ENCODE assay signal across 25 mouse cellular contexts in the genomic region with DNA sequence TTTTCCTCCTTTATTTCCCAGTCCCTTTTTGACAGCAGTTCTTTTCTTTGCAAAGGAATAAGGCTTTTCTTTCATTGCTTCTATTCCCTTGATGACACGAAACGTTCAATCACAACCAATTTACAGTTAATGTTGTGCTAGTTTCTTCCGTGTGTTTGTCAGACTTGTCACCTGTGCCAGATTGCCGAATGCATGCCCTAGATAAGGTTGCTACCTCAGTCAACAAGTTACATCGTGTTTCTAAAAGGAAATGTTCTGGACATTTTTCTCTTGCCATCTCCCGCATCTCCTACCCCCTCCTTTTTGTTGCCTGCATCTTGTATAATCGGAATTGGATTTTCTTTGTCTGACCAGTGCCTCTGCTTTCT.
DNase-seq lines count a peak whose midpoint lies in the region; ATAC-seq and TF ChIP-seq lines count a peak whose summit lies in the region.
"Had no signal": no experiment of that assay in that cellular context is flagged by ENCODE, and none has a peak within 500 bp of the region (broad histone marks: within the 10 kb centered on the region; RNA-seq: fewer than 3 reads in every experiment).

No protein-coding gene starts in this region.

- no peak overlapping the region for H3K4me3 ChIP-seq in forebrain, embryonic 15.5 days
- no peak overlapping the region for H3K4me3 ChIP-seq in forebrain, embryonic 12.5 days (replicated peaks)
- H3K4me3 ChIP-seq in left cerebral cortex, adult 2 months, result no peak overlapping the region
- no peak overlapping the region for H3K4me3 ChIP-seq in cortical plate, adult 2 months (ENCODE audit: insufficient read depth, low read length)
- H3K4me3 ChIP-seq: embryonic facial prominence, embryonic 12.5 days; embryonic facial prominence, embryonic 15.5 days; heart, adult 2 months; hindbrain, embryonic 10.5 days; hindbrain, embryonic 13.5 days; intestine, embryonic 15.5 days had no signal

- 60% methylated on average over 7 of the region's 7 CpGs for WGBS in forebrain, embryonic 15.5 days
- 86% methylated on average over 7 of the region's 7 CpGs for WGBS in forebrain, embryonic 12.5 days

- H3K27me3 ChIP-seq in forebrain, embryonic 15.5 days, result no peaks in the 10 kb centered on the region
- H3K27me3 ChIP-seq in forebrain, embryonic 12.5 days, result no peaks in the 10 kb centered on the region
- H3K27me3 ChIP-seq: embryonic facial prominence, embryonic 12.5 days; embryonic facial prominence, embryonic 15.5 days; hindbrain, embryonic 13.5 days; intestine, embryonic 15.5 days had no signal

- H3K4me1 ChIP-seq in forebrain, embryonic 15.5 days, result 0 out of 2 replicates have a peak, but pooled peaks cover 5% of the 10 kb centered on the region
- H3K4me1 ChIP-seq in forebrain, embryonic 12.5 days, result no peaks in the 10 kb centered on the region
- peaks cover 2% of the 10 kb centered on the region for H3K4me1 ChIP-seq in cortical plate, adult 2 months (ENCODE audit: control insufficient read depth, insufficient read depth, low read length)
- H3K4me1 ChIP-seq: embryonic facial prominence, embryonic 12.5 days; embryonic facial prominence, embryonic 15.5 days; hindbrain, embryonic 10.5 days; hindbrain, embryonic 13.5 days; intestine, embryonic 15.5 days had no signal

- TF ChIP-seq CTCF in left cerebral cortex, adult 2 months (IDR thresholded peaks at IDR 0.05), result no peak
- TF ChIP-seq CTCF in cortical plate, adult 2 months (IDR thresholded peaks at IDR 0.05; ENCODE audit: extremely low read depth, insufficient read depth, low read length), result no peak

- no peak for TF ChIP-seq POLR2A in cortical plate, adult 2 months (IDR thresholded peaks at IDR 0.05; ENCODE audit: extremely low read depth, insufficient read depth, low read length)

- H3K9ac ChIP-seq in forebrain, embryonic 15.5 days (replicated peaks), result no peak overlapping the region
- no peak overlapping the region for H3K9ac ChIP-seq in forebrain, embryonic 12.5 days
- H3K9ac ChIP-seq: embryonic facial prominence, embryonic 12.5 days; embryonic facial prominence, embryonic 15.5 days; hindbrain, embryonic 13.5 days; intestine, embryonic 15.5 days had no signal

- peak overlapping the region; percentile 89 for H3K27ac ChIP-seq in forebrain, embryonic 15.5 days (replicated peaks)
- no peak overlapping the region for H3K27ac ChIP-seq in forebrain, embryonic 12.5 days
- H3K27ac ChIP-seq in left cerebral cortex, adult 2 months, result 0 out of 2 replicates have a peak overlapping the region, but pooled peaks have one; percentile 28
- peak overlapping the region; percentile 7; the same call in 1 of the 2 replicates for H3K27ac ChIP-seq in cortical plate, adult 2 months (ENCODE audit: insufficient read depth, low read length)
- H3K27ac ChIP-seq: embryonic facial prominence, embryonic 12.5 days; embryonic facial prominence, embryonic 15.5 days; heart, adult 2 months; hindbrain, embryonic 10.5 days; hindbrain, embryonic 13.5 days; intestine, embryonic 15.5 days had no signal

- intact Hi-C loops in left cerebral cortex, adult 2 months (cut with DNase I), result no loop called here

- no peak overlapping the region for H3K4me2 ChIP-seq in forebrain, embryonic 15.5 days (replicated peaks)
- H3K4me2 ChIP-seq in forebrain, embryonic 12.5 days, result no peak overlapping the region
- H3K4me2 ChIP-seq: embryonic facial prominence, embryonic 12.5 days; embryonic facial prominence, embryonic 15.5 days; heart, embryonic 11.5 days; hindbrain, embryonic 13.5 days; intestine, embryonic 15.5 days had no signal

- DNase-seq in left cerebral cortex, adult 2 months (ENCODE audit: extremely low spot score in 1 of 2, low spot score in 2 of 2), result no peak
- DNase-seq in left cerebral cortex, adult 9 months (ENCODE audit: low spot score in 2 of 2), result no peak
- DNase-seq in heart, adult 9 months (ENCODE audit: low spot score in 2 of 2), result no peak
- DNase-seq in heart, adult 18-20 months, result no peak
- DNase-seq: adrenal gland, adult 2 months; adrenal gland, postnatal 14 days; cerebellum, adult 18-20 months; cerebellum, adult 9-10 months; cerebellum, postnatal 14 days; gastrocnemius, postnatal 25 days; heart, adult 2 months; heart, postnatal 36 days; kidney, adult 11 months; kidney, adult 8-10 months had no signal

- peak; percentile 47; the same call in 1 of the 2 replicates for ATAC-seq in forebrain, embryonic 15.5 days (replicated peaks)
- ATAC-seq in forebrain, embryonic 12.5 days (ENCODE audit: low FRiP score), result no peak
- ATAC-seq: CD4-positive, CD25-positive, alpha-beta regulatory T cell, adult 4 months; hindbrain, embryonic 16.5 days; intestine, embryonic 15.5 days had no signal

- no peaks in the 10 kb centered on the region for H3K36me3 ChIP-seq in forebrain, embryonic 15.5 days
- H3K36me3 ChIP-seq in forebrain, embryonic 12.5 days (replicated peaks), result no peaks in the 10 kb centered on the region
- H3K36me3 ChIP-seq: embryonic facial prominence, embryonic 12.5 days; embryonic facial prominence, embryonic 15.5 days; hindbrain, embryonic 10.5 days; hindbrain, embryonic 13.5 days; intestine, embryonic 15.5 days had no signal

- no peaks in the 10 kb centered on the region for H3K9me3 ChIP-seq in forebrain, embryonic 15.5 days
- H3K9me3 ChIP-seq in forebrain, embryonic 12.5 days, result no peaks in the 10 kb centered on the region
- H3K9me3 ChIP-seq: embryonic facial prominence, embryonic 12.5 days; embryonic facial prominence, embryonic 15.5 days; hindbrain, embryonic 10.5 days; hindbrain, embryonic 13.5 days; intestine, embryonic 15.5 days had no signal
